Mouse (Mus musculus) 416B (cell line): ENCODE results near the gene Cd38.

Experiments
- DNase-seq: peaks from one replicate; pipeline ENCODE4 v3.0.0; 2011; ENCODE audit warnings: low read depth

Cd38 gene

GRCm38 (mm10) chr5:43947330-43947977 is 79.1 kb downstream of the Cd38 start:
- DNase-seq: no peak

DNA sequence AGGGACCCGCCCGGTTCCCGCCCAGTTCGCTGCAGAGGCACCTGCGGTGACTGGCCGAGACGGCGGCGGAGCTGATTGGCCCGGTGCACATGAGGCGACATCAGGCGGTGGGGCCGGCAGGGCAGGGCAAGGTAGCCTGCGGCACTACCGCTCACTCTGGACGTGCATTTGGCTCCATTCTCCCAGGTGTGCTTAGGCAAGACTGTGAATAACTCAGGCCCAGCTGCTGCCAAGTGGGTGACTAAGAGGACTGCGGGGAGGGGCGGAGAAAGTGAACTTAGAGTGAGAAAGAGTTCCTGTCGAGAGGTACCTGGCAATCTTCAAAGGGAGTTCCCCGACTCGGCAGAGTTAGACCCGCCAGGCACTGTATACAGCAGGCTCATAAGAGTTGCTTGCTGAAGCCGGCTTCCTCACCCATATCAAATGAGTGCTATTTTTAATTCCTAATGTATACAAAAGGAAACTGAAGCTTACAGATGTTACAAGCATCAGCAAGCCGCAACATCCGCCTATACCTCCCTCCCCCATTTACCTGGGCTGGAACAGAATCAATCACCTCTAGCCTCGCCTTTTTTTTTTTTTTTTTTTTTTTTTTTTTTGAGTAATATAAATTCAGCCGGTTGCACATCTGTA is 79.9 kb downstream of the Cd38 start:
- no peak for DNase-seq

GRCm38 (mm10) chr5:43948748-43949275 is 80.5 kb downstream of the Cd38 start:
- DNase-seq: peak; percentile 27

- DNase-seq: no peak
These were observed 84.9 kb downstream of the Cd38 start for GRCm38 (mm10) chr5:43953241-43953640.

- DNase-seq: no peak
These were observed 91.6 kb downstream of the Cd38 start for GRCm38 (mm10) chr5:43959884-43960440.

GRCm38 (mm10) chr5:43961056-43961455 is 92.7 kb downstream of the Cd38 start:
- no peak for DNase-seq
